Mouse (Mus musculus): ENCODE data around the gene Dapp1.

DNA sequence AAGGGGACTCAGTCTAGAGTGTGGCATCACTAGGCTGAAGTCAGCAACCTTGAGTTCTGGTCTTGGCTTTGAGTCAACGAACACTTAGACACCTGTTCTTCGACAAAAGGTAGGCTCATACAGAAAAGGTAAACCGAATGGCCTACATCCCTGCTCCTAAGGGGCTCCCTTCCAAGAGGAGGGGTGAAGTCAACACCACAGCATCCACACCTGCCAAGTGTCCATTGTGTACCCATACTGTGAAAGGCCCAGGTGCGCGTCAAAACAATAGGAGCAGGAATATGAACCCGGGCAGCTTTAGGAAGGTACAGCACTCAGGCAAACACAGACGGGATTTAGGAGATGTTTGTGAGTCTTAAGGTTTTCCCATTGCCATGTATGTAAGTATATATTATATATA, 8.4 kb downstream of the Dapp1 start:
- TF ChIP-seq CTCF (IDR thresholded peaks at IDR 0.05; ENCODE audit: low read depth) (no peak), EP300 (IDR thresholded peaks at IDR 0.05; ENCODE audit: low read depth) (no peak)

All from liver, postnatal 0 days (tissue).